Mouse (Mus musculus): ENCODE measurements around the gene Bsdc1.

- TF ChIP-seq CTCF (IDR thresholded peaks at IDR 0.05; ENCODE audit: insufficient read depth, low read length) = no peak
- TF ChIP-seq POLR2A (IDR thresholded peaks at IDR 0.05; ENCODE audit: borderline replicate concordance, extremely low read depth, low read depth, low read length) = no peak
Measured at GRCm38 (mm10) chr4:129490972-129491880, 29.8 kb downstream of the Bsdc1 start, which contains the start of the genes Tssk3 and Fam229a.

All from lung, adult 2 months (tissue).